Mouse (Mus musculus): ENCODE measurements around the gene Ncf4.

DNA sequence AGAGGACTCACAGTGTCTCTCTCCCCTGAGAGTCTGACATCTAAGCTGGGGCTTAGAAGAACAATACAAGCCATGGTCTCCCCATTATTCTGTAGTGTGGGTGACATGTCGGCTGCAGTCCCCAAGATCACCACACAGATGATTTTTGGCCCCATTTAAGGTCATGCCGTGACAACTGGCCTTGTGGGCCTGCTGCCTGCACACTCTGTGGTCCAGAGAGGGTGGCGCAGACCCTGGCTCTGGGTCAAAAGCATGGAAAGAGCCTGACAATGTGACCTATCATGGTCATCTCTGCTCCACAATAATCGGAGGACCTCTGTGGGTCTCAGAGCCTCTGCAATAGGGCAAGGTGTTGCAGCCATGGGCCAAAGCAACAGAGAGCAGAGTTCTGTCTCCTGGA is 49.1 kb downstream of the Ncf4 start:
- TF ChIP-seq CTCF (IDR thresholded peaks at IDR 0.05; ENCODE audit: extremely low read depth, insufficient read depth, low read length) (no peak), POLR2A (IDR thresholded peaks at IDR 0.05; ENCODE audit: extremely low read depth, insufficient read depth, low read length) (no peak)

All from cortical plate, adult 2 months (tissue).